ENCODE assay signal across 14 mouse cellular contexts in genomic region chr2:130755061-130755607, GRCm38 (mm10). TPM values are rescaled to one million over a fixed set of nuclear protein-coding genes. Genes with fewer than 3 reads are reported as not detected.
DNase-seq lines count a peak whose midpoint lies in the region; TF ChIP-seq lines count a peak whose summit lies in the region.
"Had no signal": no experiment of that assay in that cellular context is flagged by ENCODE, and none has a peak within 500 bp of the region (broad histone marks: within the 10 kb centered on the region; RNA-seq: fewer than 3 reads in every experiment).

No protein-coding gene starts in this region.

- H3K27ac ChIP-seq in cerebellum, adult 2 months (ENCODE audit: insufficient read depth, low read length), result no peak overlapping the region
- H3K27ac ChIP-seq in kidney, adult 2 months (ENCODE audit: insufficient read depth, low read depth, low read length), result no peak overlapping the region
- H3K27ac ChIP-seq in ES-Bruce4 (ENCODE audit: insufficient read depth, low read length), result no peak overlapping the region
- H3K27ac ChIP-seq: heart, adult 2 months; hindbrain, embryonic 13.5 days had no signal

- H3K4me1 ChIP-seq in cerebellum, adult 2 months (ENCODE audit: control insufficient read depth, insufficient read depth, low read length), result peaks cover 9% of the 10 kb centered on the region
- H3K4me1 ChIP-seq in kidney, adult 2 months (ENCODE audit: control insufficient read depth, insufficient read depth, low read length), result no peaks in the 10 kb centered on the region
- no peaks in the 10 kb centered on the region for H3K4me1 ChIP-seq in ES-Bruce4 (ENCODE audit: control insufficient read depth, insufficient read depth, low read length)

- no peak for TF ChIP-seq CTCF in cerebellum, adult 2 months (IDR thresholded peaks at IDR 0.05; ENCODE audit: borderline replicate concordance, insufficient read depth, low read depth, low read length)
- no peak for TF ChIP-seq CTCF in kidney, adult 2 months (conservative IDR thresholded peaks at IDR 0.05; ENCODE audit: insufficient read depth, insufficient read length, low read depth, low read length)
- peak; percentile 57 for TF ChIP-seq CTCF in ES-Bruce4 (IDR thresholded peaks at IDR 0.05; ENCODE audit: low read depth, low read length)

- H3K27me3 ChIP-seq in cerebellum, adult 2 months (ENCODE audit: control insufficient read depth, insufficient read depth, low read length), result no peaks in the 10 kb centered on the region
- no peaks in the 10 kb centered on the region for H3K27me3 ChIP-seq in kidney, adult 2 months (replicated peaks; ENCODE audit: control insufficient read depth, insufficient read depth, low read length)
- no peaks in the 10 kb centered on the region for H3K27me3 ChIP-seq in ES-Bruce4 (ENCODE audit: control insufficient read depth, insufficient read depth, low read length, poor library complexity, severe bottlenecking)
- H3K27me3 ChIP-seq: hindbrain, embryonic 13.5 days had no signal

- peak; percentile 44 to 51 for DNase-seq in cerebellum, postnatal 14 days
- DNase-seq in cerebellum, adult 2 months, result no peak
- DNase-seq in kidney, postnatal 10 days, result peak; percentile 14
- DNase-seq in kidney, adult 2 months, result no peak
- peak; percentile 53 for DNase-seq in brain, adult 2 months (ENCODE audit: low read depth, low spot score)
- no peak for DNase-seq in gastrocnemius, postnatal 25 days
- no peak for DNase-seq in layer of hippocampus, postnatal 10 days (ENCODE audit: low spot score in 2 of 2)
- DNase-seq: adrenal gland, postnatal 14 days; kidney, adult 8-10 months; thymus, postnatal 36 days had no signal

- H3K4me3 ChIP-seq in cerebellum, adult 2 months (replicated peaks; ENCODE audit: insufficient read depth, low read depth, low read length), result no peak overlapping the region
- H3K4me3 ChIP-seq in kidney, adult 2 months (ENCODE audit: insufficient read depth, low read depth, low read length), result no peak overlapping the region
- H3K4me3 ChIP-seq in ES-Bruce4 (ENCODE audit: low read depth, low read length), result no peak overlapping the region
- H3K4me3 ChIP-seq: heart, adult 2 months; hindbrain, embryonic 13.5 days had no signal

- TF ChIP-seq POLR2A in cerebellum, adult 2 months (IDR thresholded peaks at IDR 0.05; ENCODE audit: borderline replicate concordance, insufficient read depth, low read length), result no peak
- no peak for TF ChIP-seq POLR2A in kidney, adult 2 months (IDR thresholded peaks at IDR 0.05; ENCODE audit: low read depth, low read length)
- TF ChIP-seq POLR2A in ES-Bruce4 (IDR thresholded peaks at IDR 0.05; ENCODE audit: insufficient read depth, low read length), result no peak

- peaks cover 5% of the 10 kb centered on the region for H3K36me3 ChIP-seq in kidney, adult 2 months (ENCODE audit: control insufficient read depth, insufficient read depth, low read length)
- no peaks in the 10 kb centered on the region for H3K36me3 ChIP-seq in ES-Bruce4 (ENCODE audit: control insufficient read depth, insufficient read depth, low read length, poor library complexity, severe bottlenecking)

- WGBS in cerebellum, adult 2 months, result 30% methylated on average over 7 of the region's 7 CpGs
- WGBS in kidney, adult 2 months, result 73% methylated on average over 7 of the region's 7 CpGs

- H3K9ac ChIP-seq in ES-Bruce4 (ENCODE audit: low read depth, poor library complexity, severe bottlenecking), result no peak overlapping the region
- H3K9ac ChIP-seq: hindbrain, embryonic 13.5 days had no signal

- TF ChIP-seq EP300 in ES-Bruce4 (IDR thresholded peaks at IDR 0.05; ENCODE audit: insufficient read depth, low read depth, low read length), result no peak

- no peaks in the 10 kb centered on the region for H3K9me3 ChIP-seq in ES-Bruce4 (replicated peaks; ENCODE audit: control insufficient read depth, insufficient read depth, low read length, poor library complexity, severe bottlenecking)
- H3K9me3 ChIP-seq: hindbrain, embryonic 13.5 days had no signal

RNA-seq across cellular contexts. Expression of gene Slc4a11, which starts 57.8 kb away (rescaled TPM):
- 0.62 and 0.93 TPM in 2 replicates for polyA plus RNA-seq in cerebellum, adult 2 months (2012; rRNA removed)
- polyA plus RNA-seq in kidney, adult 2 months (2012; rRNA removed), result 30.6 and 40.7 TPM in 2 replicates
- polyA plus RNA-seq in ES-Bruce4 (2011; ENCODE audit: insufficient read depth, insufficient read length, low read depth, missing spikeins), result 27.1 and 29.9 TPM in 2 replicates
- total RNA-seq in gastrocnemius, postnatal 25 days (2021), result under 1 TPM in 1 of 2 experiments, not detected in 1; 0.35 TPM
- total RNA-seq in layer of hippocampus, postnatal 10 days (2021), result under 1 TPM; 0.21 to 0.38 TPM
- total RNA-seq: monocyte, adult 5-6 weeks had no signal

Comparison
In these comparisons a context has a peak if more than half of its experiments do, and no peak if none do; other contexts are left out.
1. DNase-seq: peak in cerebellum, postnatal 14 days (2 of 2), kidney, postnatal 10 days (single experiment) and brain, adult 2 months (single experiment); none in cerebellum, adult 2 months (0 of 2), kidney, adult 2 months (single experiment), gastrocnemius, postnatal 25 days (single experiment) and layer of hippocampus, postnatal 10 days (0 of 2).
2. RNA of gene Slc4a11, which starts 57.8 kb away (polyA plus RNA-seq): 30.6 to 40.7 TPM in kidney, adult 2 months and 27.1 to 29.9 TPM in ES-Bruce4; 0.62 to 0.93 TPM in cerebellum, adult 2 months; every median in the first group is over 10 times any median in the second.